9 mouse cellular contexts compared by ENCODE assay signal in the genomic region with DNA sequence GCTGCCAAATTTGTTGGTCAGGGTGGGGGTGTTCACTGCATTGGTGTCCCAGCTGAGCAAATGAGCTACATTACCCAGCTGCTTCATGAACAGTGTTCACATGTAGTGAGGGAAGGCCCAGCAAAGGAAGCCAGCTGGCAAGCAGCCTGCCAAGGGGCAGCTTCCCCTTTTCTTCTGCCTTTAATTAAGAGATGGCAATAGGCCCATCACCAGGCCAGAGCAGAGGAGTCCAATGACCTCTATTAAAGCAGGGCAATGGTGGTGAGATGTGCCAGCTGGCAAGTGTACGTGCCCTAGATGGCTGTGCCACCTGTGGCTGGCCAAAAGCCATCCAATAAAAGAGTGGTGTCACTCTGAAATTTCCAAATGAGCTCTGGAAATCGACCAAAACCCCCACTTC.
A peak's percentile ranks its signal among the peaks of the same experiment; 100 is the strongest.
DNase-seq lines count a peak whose midpoint lies in the region; ATAC-seq lines count a peak whose summit lies in the region.
"Had no signal": no experiment of that assay in that cellular context is flagged by ENCODE, and none has a peak within 500 bp of the region (broad histone marks: within the 10 kb centered on the region; RNA-seq: fewer than 3 reads in every experiment).

No protein-coding gene starts in this region.

- H3K36me3 ChIP-seq in hindbrain, embryonic 14.5 days (replicated peaks; ENCODE audit: control insufficient read depth, insufficient read depth), result 0 out of 2 replicates have a peak, but pooled peaks cover 3% of the 10 kb centered on the region

- H3K9ac ChIP-seq in hindbrain, embryonic 14.5 days, result no peak overlapping the region

- H3K4me3 ChIP-seq in hindbrain, embryonic 14.5 days (replicated peaks; ENCODE audit: low read length), result no peak overlapping the region
- H3K4me3 ChIP-seq: left cerebral cortex, adult 2 months had no signal

- no peaks in the 10 kb centered on the region for H3K27me3 ChIP-seq in hindbrain, embryonic 14.5 days (ENCODE audit: control insufficient read depth, insufficient read depth, low read length)

- H3K4me2 ChIP-seq in hindbrain, embryonic 14.5 days (replicated peaks), result no peak overlapping the region

- 46% methylated on average over 2 of the region's 2 CpGs for WGBS in hindbrain, embryonic 14.5 days

- H3K27ac ChIP-seq in hindbrain, embryonic 14.5 days, result no peak overlapping the region
- H3K27ac ChIP-seq: left cerebral cortex, adult 2 months had no signal

- H3K4me1 ChIP-seq in hindbrain, embryonic 14.5 days (replicated peaks; ENCODE audit: control insufficient read depth, insufficient read depth, low read length), result no peaks in the 10 kb centered on the region

- ATAC-seq in hindbrain, embryonic 14.5 days (ENCODE audit: low FRiP score), result peak; percentile 96
- ATAC-seq in megakaryocyte progenitor cell, adult 5-6 weeks (replicated peaks; ENCODE audit: poor library complexity), result 0 out of 2 replicates have a peak, but pooled peaks have one; percentile 26

- peak; percentile 53 for DNase-seq in A20 (ENCODE audit: low read depth, low spot score)
- DNase-seq in MN1 (ENCODE audit: low spot score), result peak; percentile 49
- DNase-seq in hindbrain, embryonic 14.5 days (ENCODE audit: low spot score), result peak; percentile 64
- no peak for DNase-seq in embryo, embryonic 9.5 days (ENCODE audit: extremely low spot score)
- DNase-seq in yolk sac, embryonic 10.5 days (ENCODE audit: low spot score), result no peak
- no peak for DNase-seq in thymus, postnatal 4 days
- DNase-seq: heart, postnatal 10 days had no signal

- H3K9me3 ChIP-seq in hindbrain, embryonic 14.5 days (ENCODE audit: control insufficient read depth, low read length), result no peaks in the 10 kb centered on the region

Comparison
In these comparisons a context has a peak if more than half of its experiments do, and no peak if none do; other contexts are left out.
1. DNase-seq: peak in A20 (single experiment), MN1 (single experiment) and hindbrain, embryonic 14.5 days (single experiment); none in embryo, embryonic 9.5 days (single experiment), yolk sac, embryonic 10.5 days (single experiment) and thymus, postnatal 4 days (single experiment).